Mouse (Mus musculus) R1 (cell line): ENCODE results near the gene Cnot1.

Experiments used
- DNase-seq: peaks from one replicate; pipeline ENCODE4 v3.0.0-alpha.2; 2018; ENCODE audit warnings: low read depth, low spot score

Gene Cnot1

GRCm38 (mm10) chr8:95741732-95742131 lies 65.5 kb downstream of the Cnot1 start:
- DNase-seq = no peak

GRCm38 (mm10) chr8:95738596-95738995 lies 68.7 kb downstream of the Cnot1 start:
- peak; percentile 50 for DNase-seq

- no peak for DNase-seq
Measured at GRCm38 (mm10) chr8:95727625-95728024, 79.6 kb downstream of the Cnot1 start.

- peak; percentile 34 for DNase-seq
Measured at GRCm38 (mm10) chr8:95716546-95717335, 90.5 kb downstream of the Cnot1 start.

- peak; percentile 90 for DNase-seq
Measured at GRCm38 (mm10) chr8:95715676-95716531, 91.4 kb downstream of the Cnot1 start, which contains the start of gene Setd6. TSS of gene Setd6 (plus strand) at chr8:95715881.

GRCm38 (mm10) chr8:95714837-95715413 lies 92.3 kb downstream of the Cnot1 start:
- DNase-seq = no peak

- no peak for DNase-seq
Measured at GRCm38 (mm10) chr8:95714367-95714766, 92.9 kb downstream of the Cnot1 start.

- peak; percentile 87 for DNase-seq
Measured at GRCm38 (mm10) chr8:95713100-95714010, 93.9 kb downstream of the Cnot1 start.

- DNase-seq = no peak
Measured at GRCm38 (mm10) chr8:95712395-95712794, 94.9 kb downstream of the Cnot1 start.

- DNase-seq = no peak
Measured at GRCm38 (mm10) chr8:95711029-95711428, 96.2 kb downstream of the Cnot1 start.

GRCm38 (mm10) chr8:95709579-95709978 lies 97.7 kb downstream of the Cnot1 start:
- no peak for DNase-seq

GRCm38 (mm10) chr8:95704538-95704937 lies 102.7 kb downstream of the Cnot1 start:
- no peak for DNase-seq

GRCm38 (mm10) chr8:95703461-95704260 lies 103.6 kb downstream of the Cnot1 start:
- peak; percentile 49 for DNase-seq

GRCm38 (mm10) chr8:95702480-95703446 lies 104.5 kb downstream of the Cnot1 start:
- DNase-seq = peak; percentile 94

- no peak for DNase-seq
Measured at GRCm38 (mm10) chr8:95701809-95702208, 105.5 kb downstream of the Cnot1 start.

- peak; percentile 63 for DNase-seq
Measured at GRCm38 (mm10) chr8:95700282-95700681, 107.0 kb downstream of the Cnot1 start.

- DNase-seq = no peak
Measured at GRCm38 (mm10) chr8:95698179-95698578, 109.1 kb downstream of the Cnot1 start.

- peak; percentile 95 for DNase-seq
Measured at GRCm38 (mm10) chr8:95697128-95697527, 110.1 kb downstream of the Cnot1 start.

GRCm38 (mm10) chr8:95696661-95697060 lies 110.6 kb downstream of the Cnot1 start:
- DNase-seq = peak; percentile 73
